Mouse (Mus musculus): Measurements from ENCODE around the gene Keap1. TPM values are rescaled to one million over a fixed set of nuclear protein-coding genes. Genes with fewer than 3 reads are reported as not detected.
"Not testable (repeated sequence)": the region's sequence is repeated elsewhere in the genome, so short reads cannot be mapped to it uniquely, and the experiment has no call there.

Keap1 gene
- total RNA-seq, 2 experiments from 2014 or later, result 53.6 to 55.2 TPM

- peak; percentile 99 for DNase-seq
- intact Hi-C loops (cut with DNase I; ENCODE audit: low total_unique reads), result no loop called here
These were observed 25.9 kb upstream of the Keap1 start, which contains the start of gene Atg4d for GRCm38 (mm10) chr9:21265000-21265561. Gene Atg4d, plus strand, starts transcription at chr9:21265293.

- no peak for DNase-seq
- intact Hi-C loops (cut with DNase I; ENCODE audit: low total_unique reads), result no loop called here
These were observed 25.3 kb upstream of the Keap1 start for GRCm38 (mm10) chr9:21264272-21264999.

GRCm38 (mm10) chr9:21261831-21262230 is 22.7 kb upstream of the Keap1 start:
- no peak for DNase-seq
- intact Hi-C loops (cut with DNase I; ENCODE audit: low total_unique reads), result no loop called here

- no peak for DNase-seq
- intact Hi-C loops (cut with DNase I; ENCODE audit: low total_unique reads), result no loop called here
These were observed 21.4 kb upstream of the Keap1 start for GRCm38 (mm10) chr9:21260491-21261040.

GRCm38 (mm10) chr9:21256349-21256748 is 17.2 kb upstream of the Keap1 start:
- DNase-seq; intact Hi-C loops (cut with DNase I; ENCODE audit: low total_unique reads): not testable (repeated sequence)

GRCm38 (mm10) chr9:21254690-21255089 is 15.5 kb upstream of the Keap1 start:
- no peak for DNase-seq
- intact Hi-C loops (cut with DNase I; ENCODE audit: low total_unique reads), result no loop called here

- intact Hi-C loops (cut with DNase I; ENCODE audit: low total_unique reads), result no loop called here
- DNase-seq, result no peak
These were observed 12.1 kb upstream of the Keap1 start for GRCm38 (mm10) chr9:21251116-21251735.

- intact Hi-C loops (cut with DNase I; ENCODE audit: low total_unique reads), result no loop called here
These were observed 11.3 kb upstream of the Keap1 start for GRCm38 (mm10) chr9:21250509-21250908.

GRCm38 (mm10) chr9:21249629-21250508 is 10.7 kb upstream of the Keap1 start:
- intact Hi-C loops (cut with DNase I; ENCODE audit: low total_unique reads), result no loop called here
- no peak for DNase-seq

More at GRCm38 (mm10) chr9:21250509-21250908, 11.3 kb upstream of the Keap1 start:
- DNase-seq, result no peak

- intact Hi-C loops (cut with DNase I; ENCODE audit: low total_unique reads), result no loop called here
- peak; percentile 59 for DNase-seq
These were observed 9.2 kb upstream of the Keap1 start, which contains the start of gene S1pr5 for GRCm38 (mm10) chr9:21248326-21248725. Gene S1pr5, minus strand, starts transcription at chr9:21248443.

- DNase-seq, result no peak
These were observed 7.2 kb upstream of the Keap1 start for GRCm38 (mm10) chr9:21246342-21246741.

GRCm38 (mm10) chr9:21245113-21245487 is 5.9 kb upstream of the Keap1 start:
- intact Hi-C loops (cut with DNase I; ENCODE audit: low total_unique reads), result no loop called here
- no peak for DNase-seq

More at GRCm38 (mm10) chr9:21246342-21246741, 7.2 kb upstream of the Keap1 start:
- intact Hi-C loops (cut with DNase I; ENCODE audit: low total_unique reads), result no loop called here

- DNase-seq, result no peak
- intact Hi-C loops (cut with DNase I; ENCODE audit: low total_unique reads), result no loop called here
These were observed 5.4 kb upstream of the Keap1 start for GRCm38 (mm10) chr9:21244428-21245112.

- intact Hi-C loops (cut with DNase I; ENCODE audit: low total_unique reads), result no loop called here
- DNase-seq, result no peak
These were observed 4.8 kb upstream of the Keap1 start for GRCm38 (mm10) chr9:21243826-21244427.

GRCm38 (mm10) chr9:21241343-21241742 is 2.2 kb upstream of the Keap1 start:
- peak; percentile 74 for DNase-seq
- intact Hi-C loops (cut with DNase I; ENCODE audit: low total_unique reads), result no loop called here

GRCm38 (mm10) chr9:21239465-21239848 is 296 bp upstream of the Keap1 start:
- DNase-seq, result no peak
- intact Hi-C loops (cut with DNase I; ENCODE audit: low total_unique reads), result no loop called here

GRCm38 (mm10) chr9:21238004-21238732 is 993 bp downstream of the Keap1 start:
- intact Hi-C loops (cut with DNase I; ENCODE audit: low total_unique reads), result no loop called here
- no peak for DNase-seq
